Mouse (Mus musculus): ENCODE data around the gene Zic1. TPM values are rescaled to one million over a fixed set of nuclear protein-coding genes. Genes with fewer than 3 reads are reported as not detected.

Gene Zic1
- polyA plus RNA-seq, 2 experiments from 2014 or later = not detected

GRCm38 (mm10) chr9:91351361-91351760, 14.2 kb downstream of the Zic1 start:
- no peak for ATAC-seq

GRCm38 (mm10) chr9:91350861-91351291, 14.7 kb downstream of the Zic1 start:
- ATAC-seq = no peak

GRCm38 (mm10) chr9:91350211-91350791, 15.3 kb downstream of the Zic1 start:
- no peak for ATAC-seq

- ATAC-seq = no peak
Observed at GRCm38 (mm10) chr9:91348746-91349145, 16.9 kb downstream of the Zic1 start.

- ATAC-seq = no peak
Observed at GRCm38 (mm10) chr9:91347591-91347990, 18.0 kb downstream of the Zic1 start.

Other genes starting within 250 kb of the Zic1 start
- under 1 TPM in 1 of 2 experiments, not detected in 1; 0.24 TPM for gene Zic4, start 3.4 kb downstream of the Zic1 start, polyA plus RNA-seq (2017; shearing (Covaris generic))

Data from CD4-positive, CD25-positive, alpha-beta regulatory T cell, adult 4 months (primary cell).